Mouse (Mus musculus) adrenal gland, postnatal 0 days (tissue): ENCODE results near the gene Pyroxd2. TPM values are rescaled to one million over a fixed set of nuclear protein-coding genes. Genes with fewer than 3 reads are reported as not detected.

Experiments
- polyA plus RNA-seq: library from polyadenylated mRNA; unstranded; fragments of >200 nt; fragmentation: Nextera tagmentation; extraction: Ambion mirVana; gene quantifications from 2 replicates; pipeline ENCODE4 v1.2.1, GENCODE M21; 2015

Gene Pyroxd2
- polyA plus RNA-seq = 10.3 and 29.9 TPM in 2 replicates

DNA sequence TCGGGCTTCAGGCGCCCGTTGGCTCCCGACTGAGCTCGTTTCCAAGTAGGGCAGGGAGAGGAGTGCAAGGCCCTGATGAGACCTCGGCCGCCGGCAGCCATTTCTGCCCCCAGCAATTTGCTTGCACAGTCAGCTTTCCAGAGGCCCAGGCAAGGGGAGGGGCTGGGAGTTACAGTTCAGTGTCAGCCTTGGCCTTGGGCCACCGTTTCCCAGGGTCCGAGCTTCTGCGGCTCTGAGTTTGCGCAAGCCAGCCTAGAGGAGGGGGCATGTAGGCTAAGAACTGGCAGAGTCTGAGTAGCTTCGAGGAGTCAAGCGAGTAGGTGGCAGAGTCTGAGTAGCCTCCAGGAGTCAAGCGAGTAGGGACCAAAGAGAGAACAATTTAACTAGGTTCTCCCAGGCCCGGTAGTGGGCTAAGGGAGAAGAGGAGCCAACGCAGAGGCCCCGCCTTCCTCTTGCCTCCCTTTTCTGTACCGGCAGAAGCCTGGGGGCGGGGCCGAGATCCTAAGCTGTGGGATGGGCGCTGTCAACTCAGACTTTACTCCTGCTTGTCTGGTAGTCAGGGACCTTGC lies at the start of gene Pyroxd2:
TSS of gene Pyroxd2 (minus strand) at position 413 of the 569 bp plus-strand sequence.

DNA sequence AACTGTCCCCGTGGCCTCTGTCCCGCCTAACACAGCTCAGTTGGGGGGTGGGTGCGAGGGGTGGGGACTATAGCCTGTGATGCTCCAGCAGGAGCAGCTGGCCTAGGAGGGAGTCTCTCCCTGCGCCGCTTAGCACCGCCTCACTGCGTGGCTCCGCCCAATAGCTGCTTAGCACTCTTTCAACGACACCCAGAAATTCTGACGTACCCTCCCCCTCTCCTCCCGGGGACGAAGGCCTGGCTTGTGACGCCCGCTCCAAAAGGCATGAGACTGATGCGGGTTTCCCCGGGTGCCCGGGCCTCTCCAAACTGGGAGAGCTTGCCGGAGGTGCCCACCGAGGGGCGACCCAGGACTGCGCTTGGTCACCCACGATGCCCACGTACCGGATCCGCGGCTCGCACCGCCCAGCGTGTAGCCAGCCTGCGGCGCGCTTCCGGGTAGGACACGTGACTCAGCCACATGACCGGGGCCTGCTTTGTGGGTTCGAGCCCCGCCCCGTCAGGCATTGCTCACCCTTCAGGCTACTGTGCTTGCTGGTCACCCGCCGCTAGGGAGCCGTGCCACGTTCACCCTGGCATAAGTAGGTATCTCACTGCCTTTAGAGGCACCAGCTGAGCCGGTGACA lies 27.1 kb upstream of the Pyroxd2 start, which contains the start of gene Hps1:
TSS of gene Hps1 (minus strand) at position 448 of the 625 bp plus-strand sequence.

Other genes with a start within 250 kb of the Pyroxd2 start
- 16.8 and 17.9 TPM in 2 replicates for gene R3hcc1l, start 234.0 kb downstream of the Pyroxd2 start, polyA plus RNA-seq
- gene Loxl4, start 140.0 kb downstream of the Pyroxd2 start, polyA plus RNA-seq = 0.72 and 0.98 TPM in 2 replicates
- 11.2 and 23.7 TPM in 2 replicates for gene Hps1, start 27.2 kb upstream of the Pyroxd2 start, polyA plus RNA-seq